Mouse (Mus musculus) embryonic stem cell, embryonic (primary cell): ENCODE measurements around the gene Ttc28.

Experiments used
- CTCF ChIA-PET, 4 experiments: fragments of 300-600 bp in 2 of 4; fragments of 350-600 bp in 2 of 4; sonication (Branson Sonifier 250); formaldehyde crosslinking; loops; one replicate each; lab custom pipeline; 2022; ENCODE audit warnings: inconsistent platforms in 2 of 4; lab: Charles Lee
- POLR2A ChIA-PET, 4 experiments: fragments of 300-600 bp in 2 of 4; fragments of 350-600 bp in 2 of 4; sonication (Branson Sonifier 250); formaldehyde crosslinking; loops; one replicate each; lab custom pipeline; 2022; ENCODE audit warnings: antibody characterized with exemption in 4 of 4, inconsistent platforms in 1 of 4; lab: Charles Lee

The Ttc28 gene

GRCm38 (mm10) chr5:111069503-111069902 is 189.9 kb downstream of the Ttc28 start:
- CTCF ChIA-PET: no interaction called here
- POLR2A ChIA-PET: interaction anchor here in 1 of 4 experiments (0.6 kb wide), 1 partner anchor 102 kb away, joined by 5 read pairs; no protein-coding TSS in a partner anchor

- ChIA-PET POLR2A (interaction anchor here in 1 of 4 experiments (0.6 kb wide), 1 partner anchor 102 kb away, joined by 5 read pairs; no protein-coding TSS in a partner anchor), CTCF (no interaction called here)
These were observed 190.3 kb downstream of the Ttc28 start for GRCm38 (mm10) chr5:111069931-111070330.

DNA sequence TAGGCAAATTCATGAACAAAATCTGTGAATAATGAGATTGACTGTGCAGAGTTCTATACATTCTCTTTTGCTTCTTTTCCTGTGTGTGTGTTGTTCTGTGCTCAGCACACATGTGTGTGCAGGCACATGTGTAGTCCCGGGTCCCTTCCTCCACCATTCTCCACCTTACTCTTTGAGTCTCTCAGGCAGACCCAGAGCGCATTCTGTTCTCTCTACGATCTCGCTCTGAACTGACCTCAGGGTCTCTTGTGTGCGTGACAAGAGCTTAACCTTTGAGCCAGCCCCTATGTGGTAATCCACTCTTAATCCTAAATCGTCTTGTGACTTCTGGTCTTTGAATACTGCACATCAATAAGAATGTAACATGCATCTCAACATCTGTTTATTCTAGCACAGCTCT is 190.8 kb downstream of the Ttc28 start:
- CTCF ChIA-PET: no interaction called here

DNA sequence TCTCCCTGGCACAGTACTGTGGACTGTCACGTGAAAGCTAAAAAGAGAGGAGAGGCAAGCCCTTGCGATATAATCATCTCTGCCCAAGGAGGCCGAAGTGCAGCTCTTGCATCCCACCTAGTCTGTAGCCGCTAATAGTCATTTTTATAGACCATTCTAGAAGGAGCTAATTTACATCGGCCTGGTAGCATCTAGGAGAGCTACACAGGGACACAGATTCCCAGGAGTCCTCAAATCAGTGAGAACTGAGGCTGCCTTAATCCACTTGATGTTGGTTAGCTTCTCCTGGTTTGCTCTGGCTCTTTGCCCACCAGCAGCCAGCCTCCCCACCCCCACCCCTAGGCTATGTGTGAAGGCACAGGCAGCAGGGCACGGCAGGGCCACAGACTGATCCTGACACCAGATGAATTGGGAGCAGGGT is 193.7 kb downstream of the Ttc28 start:
- POLR2A ChIA-PET: interaction anchor here in 2 of 4 experiments (0.7 to 1.1 kb wide), 5 partner anchors 9 to 668 kb away, joined by 3 read pairs; no protein-coding TSS in a partner anchor
- CTCF ChIA-PET: interaction anchor here in 2 of 4 experiments (0.6 to 1.1 kb wide), 2 partner anchors 114 to 253 kb away, joined by 3 to 8 read pairs; no protein-coding TSS in a partner anchor

More for the DNA sequence above, 190.8 kb downstream of the Ttc28 start:
- POLR2A ChIA-PET: no interaction called here

DNA sequence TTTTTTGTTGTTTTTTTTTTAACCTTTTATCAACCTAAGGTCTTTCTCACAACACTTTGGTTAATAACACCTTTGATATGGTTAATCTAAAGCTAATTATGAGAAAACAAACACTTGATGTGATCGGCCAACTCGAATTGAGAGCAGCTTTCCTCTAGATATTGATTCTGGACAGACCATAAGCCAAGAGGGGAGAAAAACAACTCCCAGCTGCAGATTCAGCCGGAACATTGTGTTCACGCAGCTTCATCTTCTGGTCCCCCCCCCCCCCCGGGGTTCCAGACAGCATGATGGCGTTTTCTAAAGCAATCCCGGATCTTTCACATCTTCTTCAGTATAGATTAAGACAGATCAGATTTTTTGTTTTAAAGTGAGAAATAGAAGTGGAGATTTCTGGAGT is 194.4 kb downstream of the Ttc28 start:
- CTCF ChIA-PET: interaction anchor here (0.5 to 1.1 kb wide), 4 partner anchors 54 to 1108 kb away, joined by 3 to 6 read pairs (median 4); no protein-coding TSS in a partner anchor
- POLR2A ChIA-PET: interaction anchor here in 2 of 4 experiments (0.6 to 0.7 kb wide), 3 partner anchors 387 to 667 kb away, joined by 3 to 5 read pairs (median 3); no protein-coding TSS in a partner anchor

- ChIA-PET POLR2A (interaction anchor here in 1 of 4 experiments (1.2 kb wide), 1 partner anchor 42 kb away, joined by 3 read pairs; no protein-coding TSS in a partner anchor), CTCF (interaction anchor here in 1 of 4 experiments (0.6 kb wide), 1 partner anchor 127 kb away, joined by 3 read pairs; no protein-coding TSS in a partner anchor)
These were observed 196.2 kb downstream of the Ttc28 start for GRCm38 (mm10) chr5:111075841-111076240.

DNA sequence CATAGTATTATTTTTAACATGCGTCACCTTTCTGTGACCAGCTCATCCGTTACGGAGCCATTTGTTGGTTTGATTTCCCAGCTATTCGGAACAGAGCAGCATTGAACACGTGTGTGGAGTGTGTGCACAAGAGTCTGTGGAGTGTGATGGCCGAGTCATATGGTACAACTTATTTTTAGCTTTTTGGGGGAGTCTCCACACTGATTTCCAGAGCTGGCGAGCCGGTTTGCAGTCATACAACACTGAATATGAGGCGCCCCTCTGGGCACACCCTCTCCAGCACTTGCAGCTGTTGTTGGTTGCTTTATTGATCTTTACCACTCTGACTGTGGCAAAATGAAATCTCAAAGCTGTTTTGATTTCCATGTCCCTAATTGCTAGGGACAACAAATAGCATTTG is 197.7 kb downstream of the Ttc28 start:
- ChIA-PET CTCF (interaction anchor here in 1 of 4 experiments (0.6 kb wide), 1 partner anchor 110 kb away, joined by 3 read pairs; no protein-coding TSS in a partner anchor), POLR2A (interaction anchor here in 2 of 4 experiments (0.6 to 1.0 kb wide), 2 partner anchors 25 to 38 kb away, joined by 3 to 4 read pairs; no protein-coding TSS in a partner anchor)

DNA sequence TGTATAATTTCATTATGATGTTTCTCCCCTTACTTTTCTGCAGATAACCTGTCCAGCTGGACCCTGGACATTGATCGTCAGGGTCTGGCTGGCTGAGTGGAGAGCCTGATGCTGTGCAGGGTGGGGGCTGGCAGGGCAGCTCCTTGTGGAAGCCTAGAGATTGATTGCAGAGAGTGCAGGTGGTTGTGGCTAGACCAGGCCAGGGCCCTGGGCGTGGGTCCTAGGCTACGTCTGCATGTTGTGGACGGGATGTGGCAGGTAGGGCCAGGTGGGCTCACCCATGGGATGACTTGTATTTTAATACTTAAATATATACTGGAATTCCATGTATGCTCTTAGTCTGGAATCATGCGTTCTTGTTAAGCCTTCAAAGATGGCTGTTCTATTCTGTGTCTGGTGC is 201.0 kb downstream of the Ttc28 start:
- ChIA-PET POLR2A (no interaction called here), CTCF (interaction anchor here in 1 of 4 experiments (0.6 kb wide), 1 partner anchor 13 kb away, joined by 3 read pairs; no protein-coding TSS in a partner anchor)

- ChIA-PET CTCF (interaction anchor here in 1 of 4 experiments (1.2 kb wide), 1 partner anchor 107 kb away, joined by 4 read pairs; no protein-coding TSS in a partner anchor), POLR2A (interaction anchor here in 3 of 4 experiments (1.1 to 2.0 kb wide), 5 partner anchors 9 to 13 kb away, joined by 3 to 7 read pairs (median 3); no protein-coding TSS in a partner anchor)
These were observed 206.2 kb downstream of the Ttc28 start for GRCm38 (mm10) chr5:111085849-111086248.

GRCm38 (mm10) chr5:111096750-111097149 is 217.1 kb downstream of the Ttc28 start:
- POLR2A ChIA-PET: interaction anchor here in 2 of 4 experiments (1.1 to 1.5 kb wide), 4 partner anchors 11 to 648 kb away, joined by 3 to 7 read pairs (median 4); partner anchors contain the start of gene Fbrsl1 (in 1 of the 2)
- CTCF ChIA-PET: interaction anchor here in 1 of 4 experiments (0.7 kb wide), 1 partner anchor 12 kb away, joined by 3 read pairs; no protein-coding TSS in a partner anchor

DNA sequence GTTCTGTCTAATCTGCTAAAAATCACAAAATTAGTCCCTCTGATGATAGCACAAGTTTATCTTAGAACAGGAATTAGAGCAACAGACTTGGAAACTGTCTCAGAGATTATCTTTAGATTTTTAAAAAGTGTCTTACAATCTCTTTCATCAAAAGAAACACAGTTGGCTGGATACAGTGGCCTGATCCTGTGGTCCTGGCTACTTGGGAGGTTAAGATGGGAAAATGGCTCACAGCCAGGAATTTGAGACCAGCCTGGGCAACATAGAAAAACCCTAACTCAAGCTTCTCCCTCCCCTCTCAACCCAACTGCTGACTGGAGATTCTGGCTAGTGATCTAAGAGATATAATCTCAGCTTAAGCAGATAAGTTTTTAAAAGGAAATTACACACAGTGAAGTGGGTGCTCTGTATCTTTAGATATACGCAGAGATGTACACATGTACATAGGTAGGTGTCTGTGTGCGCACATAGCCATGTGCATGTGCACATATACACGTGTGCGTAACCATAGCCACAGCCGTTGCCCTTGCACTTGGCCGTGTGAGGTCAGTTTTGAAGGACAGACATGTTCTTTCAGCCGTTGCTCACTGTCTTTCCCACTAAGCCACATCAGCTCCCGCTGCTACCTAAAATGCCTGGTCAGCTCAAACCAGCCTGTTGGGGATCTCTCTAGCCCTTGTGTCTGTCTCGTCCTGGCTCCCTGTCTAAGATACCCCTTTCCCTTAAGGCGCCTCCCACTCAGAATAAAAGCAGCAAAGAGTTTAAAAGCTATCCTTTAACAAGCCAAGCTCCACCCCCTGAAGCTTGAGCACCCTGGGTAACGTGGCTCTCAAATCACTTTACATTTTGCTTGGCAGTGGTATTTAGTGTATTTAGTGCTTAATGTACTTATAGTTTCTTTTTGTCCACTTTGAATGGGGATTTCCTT is 217.9 kb downstream of the Ttc28 start:
- POLR2A ChIA-PET: interaction anchor here in 3 of 4 experiments (0.6 to 1.6 kb wide), 11 partner anchors 10 to 649 kb away, joined by 3 to 7 read pairs (median 3); partner anchors contain the start of gene Fbrsl1 (in 1 of the 3)
- CTCF ChIA-PET: interaction anchor here in 2 of 4 experiments (0.7 to 0.8 kb wide), 3 partner anchors 13 to 111 kb away, joined by 3 read pairs; no protein-coding TSS in a partner anchor

DNA sequence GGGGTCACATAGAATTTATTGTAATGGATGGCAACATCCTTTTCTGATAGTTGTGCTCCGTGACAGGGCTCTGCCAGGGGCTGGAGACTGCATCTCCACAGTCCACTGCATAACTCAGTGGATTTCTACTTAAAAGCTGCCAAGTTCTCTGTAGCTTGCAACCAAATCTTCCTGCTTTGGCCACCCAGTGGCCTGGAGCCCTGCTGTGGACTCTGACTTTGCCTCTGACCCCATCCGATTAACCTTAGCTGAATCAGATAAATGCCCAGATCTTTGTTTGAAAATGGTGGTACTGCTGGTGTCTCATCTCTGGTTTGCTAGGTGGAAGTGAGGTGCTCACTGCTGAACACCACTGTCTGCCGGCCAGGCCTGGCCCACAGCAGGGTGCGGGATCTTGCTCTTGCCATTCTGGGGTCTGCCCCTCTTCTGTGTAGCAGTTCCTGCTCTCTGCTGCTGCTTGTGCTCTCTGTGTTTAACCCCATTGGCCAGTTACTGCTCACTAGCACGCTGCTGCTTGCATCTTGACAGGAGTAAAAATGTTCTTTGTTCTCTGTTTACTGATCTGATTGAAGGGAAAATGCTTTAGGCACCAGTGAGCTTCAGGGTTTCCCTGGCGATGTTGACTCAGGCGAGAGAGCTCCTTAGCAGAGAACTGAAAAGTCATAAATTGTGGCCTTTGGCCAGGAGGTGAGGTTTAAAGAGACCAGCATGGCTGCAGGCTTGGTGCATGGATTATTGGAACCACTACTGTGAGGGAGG is 219.1 kb downstream of the Ttc28 start:
- POLR2A ChIA-PET: interaction anchor here in 3 of 4 experiments (0.6 to 1.6 kb wide), 9 partner anchors 9 to 61 kb away, joined by 3 to 5 read pairs (median 4); no protein-coding TSS in a partner anchor
- CTCF ChIA-PET: interaction anchor here in 1 of 4 experiments (0.6 kb wide), 1 partner anchor 336 kb away, joined by 5 read pairs; no protein-coding TSS in a partner anchor

GRCm38 (mm10) chr5:111100585-111100984 is 221.0 kb downstream of the Ttc28 start:
- ChIA-PET CTCF (interaction anchor here in 1 of 4 experiments (0.5 to 0.6 kb wide), 2 partner anchors 181 to 1110 kb away, joined by 3 to 5 read pairs; no protein-coding TSS in a partner anchor), POLR2A (interaction anchor here in 1 of 4 experiments (0.8 kb wide), 1 partner anchor 9 kb away, joined by 3 read pairs; no protein-coding TSS in a partner anchor)

DNA sequence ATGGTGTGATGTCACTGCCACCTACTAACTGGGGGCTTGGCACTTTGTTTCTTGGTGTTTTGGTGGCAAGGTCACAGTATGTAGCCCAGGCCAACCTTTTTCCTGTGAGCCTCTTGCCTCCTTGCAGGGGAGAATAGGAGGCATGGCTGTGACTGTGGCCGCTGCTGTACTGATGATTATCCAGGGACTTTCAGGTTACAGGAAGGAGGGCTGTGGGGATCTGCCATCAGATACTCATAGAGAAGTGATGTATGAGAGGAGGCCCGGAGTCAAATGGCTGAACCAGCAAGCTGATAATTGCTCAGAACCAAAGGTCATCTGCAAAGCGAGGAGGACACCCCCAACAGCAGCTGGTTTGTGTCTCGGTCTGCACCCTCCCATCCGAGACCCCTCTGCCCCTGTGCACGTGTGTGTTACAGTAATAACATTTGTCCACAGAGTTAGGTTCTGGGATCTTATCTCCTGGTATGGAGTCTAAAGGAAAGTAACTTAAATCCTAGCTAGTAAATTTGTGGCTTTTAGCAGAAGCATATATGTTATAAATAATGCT is 221.9 kb downstream of the Ttc28 start:
- ChIA-PET CTCF (interaction anchor here in 1 of 4 experiments (0.6 kb wide), 1 partner anchor 1109 kb away, joined by 3 read pairs; no protein-coding TSS in a partner anchor), POLR2A (interaction anchor here in 2 of 4 experiments (0.8 to 1.4 kb wide), 3 partner anchors 10 to 64 kb away, joined by 3 to 9 read pairs (median 4); no protein-coding TSS in a partner anchor)

- ChIA-PET CTCF (interaction anchor here in 1 of 4 experiments (0.8 kb wide), 1 partner anchor 82 kb away, joined by 5 read pairs; no protein-coding TSS in a partner anchor), POLR2A (interaction anchor here in 1 of 4 experiments (1.3 kb wide), 1 partner anchor 96 kb away, joined by 3 read pairs; no protein-coding TSS in a partner anchor)
These were observed 225.2 kb downstream of the Ttc28 start for GRCm38 (mm10) chr5:111104801-111105200.

- POLR2A ChIA-PET: interaction anchor here in 3 of 4 experiments (0.6 to 1.7 kb wide), 11 partner anchors 9 to 677 kb away, joined by 3 to 9 read pairs (median 3); no protein-coding TSS in a partner anchor
- CTCF ChIA-PET: interaction anchor here in 2 of 4 experiments (0.6 kb wide), 3 partner anchors 144 to 783 kb away, joined by 3 to 4 read pairs (median 3); no protein-coding TSS in a partner anchor
These were observed 231.8 kb downstream of the Ttc28 start for GRCm38 (mm10) chr5:111111378-111111777.
